Mouse (Mus musculus): ENCODE data around the gene Ttpal. TPM values are rescaled to one million over a fixed set of nuclear protein-coding genes. Genes with fewer than 3 reads are reported as not detected.
A peak's percentile ranks its signal among the peaks of the same experiment; 100 is the strongest.

Gene Ttpal
- total RNA-seq, 2 experiments from 2014 or later, result 66.3 to 68.8 TPM

GRCm38 (mm10) chr2:163659431-163659830 is 57.3 kb downstream of the Ttpal start:
- DNase-seq (ENCODE audit: low spot score in 2 of 2), result no peak

GRCm38 (mm10) chr2:163660103-163660701 is 58.1 kb downstream of the Ttpal start:
- no peak for DNase-seq (ENCODE audit: low spot score in 2 of 2)

- peak; percentile 67 to 78 for DNase-seq (ENCODE audit: low spot score in 2 of 2)
These were observed 59.3 kb downstream of the Ttpal start for GRCm38 (mm10) chr2:163661371-163661850.

GRCm38 (mm10) chr2:163662076-163662475 is 60.0 kb downstream of the Ttpal start:
- DNase-seq (ENCODE audit: low spot score in 2 of 2), result no peak

GRCm38 (mm10) chr2:163662698-163663221 is 60.6 kb downstream of the Ttpal start:
- DNase-seq (ENCODE audit: low spot score in 2 of 2), result no peak

GRCm38 (mm10) chr2:163663930-163664329 is 61.8 kb downstream of the Ttpal start:
- DNase-seq (ENCODE audit: low spot score in 2 of 2), result no peak

GRCm38 (mm10) chr2:163667045-163667444 is 64.9 kb downstream of the Ttpal start:
- DNase-seq (ENCODE audit: low spot score in 2 of 2), result no peak

Other genes starting within 250 kb of the Ttpal start
- gene Jph2, start 204.3 kb upstream of the Ttpal start, total RNA-seq (2021), result under 1 TPM; 0.56 to 0.58 TPM
- 10 to 100 TPM; 22.2 to 25.0 TPM for gene Oser1, start 177.6 kb upstream of the Ttpal start, total RNA-seq (2021)
- 10 to 100 TPM; 71.5 to 73.3 TPM for gene Gdap1l1, start 163.8 kb upstream of the Ttpal start, total RNA-seq (2021)
- gene Fitm2, start 129.7 kb upstream of the Ttpal start, total RNA-seq (2021), result 10 to 100 TPM; 20.1 to 20.8 TPM
- not detected for gene R3hdml, start 110.0 kb upstream of the Ttpal start, total RNA-seq (2021)
- not detected for gene Hnf4a, start 95.5 kb upstream of the Ttpal start, total RNA-seq (2021)
- gene Serinc3, start 42.8 kb downstream of the Ttpal start, total RNA-seq (2021), result 100 to 1,000 TPM; 223 to 236 TPM
- 100 to 1,000 TPM; 130 to 132 TPM for gene Pkig, start 56.1 kb downstream of the Ttpal start, total RNA-seq (2021)
- under 1 TPM; 0.70 to 0.80 TPM for gene Ada, start 147.9 kb downstream of the Ttpal start, total RNA-seq (2021)
- not detected for gene Ccn5, start 218.5 kb downstream of the Ttpal start, total RNA-seq (2021)

All from left cerebral cortex, adult 18-20 months (tissue).